Mouse (Mus musculus): ENCODE results near the gene Cul9. TPM values are rescaled to one million over a fixed set of nuclear protein-coding genes. Genes with fewer than 3 reads are reported as not detected.
"Not testable (repeated sequence)": the region's sequence is repeated elsewhere in the genome, so short reads cannot be mapped to it uniquely, and the experiment has no call there.

Cul9 gene
- polyA plus RNA-seq, 1 experiment from 2014 or later = 9.8 TPM

- not testable (repeated sequence) for ATAC-seq
These were observed 50.1 kb downstream of the Cul9 start for GRCm38 (mm10) chr17:46496081-46496480.

GRCm38 (mm10) chr17:46495486-46495885, 50.7 kb downstream of the Cul9 start:
- no peak overlapping the region for H3K4me3 ChIP-seq
- H3K4me2 ChIP-seq = no peak overlapping the region
- WGBS = 85% methylated on average over 5 of the region's 5 CpGs
- ATAC-seq = no peak
- peaks cover 16% of the 10 kb centered on the region for H3K36me3 ChIP-seq (ENCODE audit: poor library complexity, severe bottlenecking)
- H3K9ac ChIP-seq = no peak overlapping the region
- H3K9me3 ChIP-seq (replicated peaks) = no peaks in the 10 kb centered on the region
- H3K4me1 ChIP-seq = peaks cover 15% of the 10 kb centered on the region
- peaks cover 7% of the 10 kb centered on the region for H3K27me3 ChIP-seq
- no peak overlapping the region for H3K27ac ChIP-seq

More at GRCm38 (mm10) chr17:46496081-46496480, 50.1 kb downstream of the Cul9 start:
- Histone ChIP-seq H3K36me3 (ENCODE audit: poor library complexity, severe bottlenecking) (peaks cover 21% of the 10 kb centered on the region), H3K4me1 (peaks cover 15% of the 10 kb centered on the region)
- H3K27ac ChIP-seq; H3K4me3 ChIP-seq; H3K9ac ChIP-seq; H3K4me2 ChIP-seq; H3K9me3 ChIP-seq (replicated peaks); H3K27me3 ChIP-seq: not testable (repeated sequence)

GRCm38 (mm10) chr17:46487431-46487830, 58.8 kb downstream of the Cul9 start, which contains the start of gene Ttbk1:
Gene Ttbk1 (minus strand): TSS chr17:46487675.
- peaks cover 17% of the 10 kb centered on the region; the same call in 1 of the 2 replicates for H3K27me3 ChIP-seq
- no peaks in the 10 kb centered on the region for H3K9me3 ChIP-seq (replicated peaks)
- H3K9ac ChIP-seq = peak within 1 kb of the TSS; percentile 91
- H3K27ac ChIP-seq = peak within 1 kb of the TSS; percentile 31; the same call in 1 of the 2 replicates
- ATAC-seq = peak; percentile 79
- peak within 1 kb of the TSS; percentile 79 for H3K4me3 ChIP-seq
- peaks cover 49% of the 10 kb centered on the region for H3K4me1 ChIP-seq
- peak within 1 kb of the TSS; percentile 85 for H3K4me2 ChIP-seq
- 0% methylated on average over 3 of the region's 49 CpGs for WGBS
- no peaks in the 10 kb centered on the region for H3K36me3 ChIP-seq (ENCODE audit: poor library complexity, severe bottlenecking)

GRCm38 (mm10) chr17:46486995-46487394, 59.2 kb downstream of the Cul9 start:
- Histone ChIP-seq H3K36me3 (ENCODE audit: poor library complexity, severe bottlenecking) (peaks cover 2% of the 10 kb centered on the region; the same call in 1 of the 2 replicates), H3K4me1 (peaks cover 49% of the 10 kb centered on the region), H3K9ac (peak overlapping the region; percentile 91), H3K27me3 (peaks cover 17% of the 10 kb centered on the region; the same call in 1 of the 2 replicates), H3K9me3 (replicated peaks) (no peaks in the 10 kb centered on the region), H3K27ac (peak overlapping the region; percentile 31; the same call in 1 of the 2 replicates), H3K4me3 (peak overlapping the region; percentile 79), H3K4me2 (peak overlapping the region; percentile 85)
- ATAC-seq = peak; percentile 58
- WGBS = 2% methylated on average over 20 of the region's 22 CpGs

GRCm38 (mm10) chr17:46484461-46484875, 61.7 kb downstream of the Cul9 start:
- no peaks in the 10 kb centered on the region for H3K9me3 ChIP-seq (replicated peaks)
- H3K4me3 ChIP-seq = peak overlapping the region; percentile 41
- H3K4me2 ChIP-seq = peak overlapping the region; percentile 79
- ATAC-seq = no peak
- H3K9ac ChIP-seq = peak overlapping the region; percentile 65
- peaks cover 17% of the 10 kb centered on the region for H3K36me3 ChIP-seq (ENCODE audit: poor library complexity, severe bottlenecking)
- no peak overlapping the region for H3K27ac ChIP-seq
- peaks cover 49% of the 10 kb centered on the region for H3K4me1 ChIP-seq
- peaks cover 17% of the 10 kb centered on the region; the same call in 1 of the 2 replicates for H3K27me3 ChIP-seq
- 4% methylated on average over 6 of the region's 6 CpGs for WGBS

GRCm38 (mm10) chr17:46484021-46484431, 62.2 kb downstream of the Cul9 start:
- Histone ChIP-seq H3K9me3 (replicated peaks) (no peaks in the 10 kb centered on the region), H3K4me2 (peak overlapping the region; percentile 79), H3K27ac (peak overlapping the region; percentile 35; the same call in 1 of the 2 replicates), H3K27me3 (peaks cover 17% of the 10 kb centered on the region; the same call in 1 of the 2 replicates), H3K9ac (peak overlapping the region; percentile 65), H3K4me1 (peaks cover 49% of the 10 kb centered on the region), H3K4me3 (peak overlapping the region; percentile 41), H3K36me3 (ENCODE audit: poor library complexity, severe bottlenecking) (peaks cover 21% of the 10 kb centered on the region)
- 0 out of 2 replicates have a peak, but pooled peaks have one; percentile 6 for ATAC-seq
- WGBS = 2% methylated on average over 13 of the region's 13 CpGs

GRCm38 (mm10) chr17:46483561-46484001, 62.6 kb downstream of the Cul9 start:
- H3K27me3 ChIP-seq = peaks cover 17% of the 10 kb centered on the region; the same call in 1 of the 2 replicates
- H3K4me1 ChIP-seq = peaks cover 49% of the 10 kb centered on the region
- peak overlapping the region; percentile 65 for H3K9ac ChIP-seq
- H3K4me2 ChIP-seq = peak overlapping the region; percentile 79
- H3K9me3 ChIP-seq (replicated peaks) = no peaks in the 10 kb centered on the region
- H3K4me3 ChIP-seq = peak overlapping the region; percentile 41
- peak; percentile 47 for ATAC-seq
- H3K36me3 ChIP-seq (ENCODE audit: poor library complexity, severe bottlenecking) = peaks cover 26% of the 10 kb centered on the region
- WGBS = 3% methylated on average over 16 of the region's 16 CpGs
- H3K27ac ChIP-seq = peak overlapping the region; percentile 35; the same call in 1 of the 2 replicates

GRCm38 (mm10) chr17:46477286-46477685, 68.9 kb downstream of the Cul9 start:
- Histone ChIP-seq H3K27ac (no peak overlapping the region), H3K36me3 (ENCODE audit: poor library complexity, severe bottlenecking) (peaks cover 82% of the 10 kb centered on the region), H3K27me3 (no peaks in the 10 kb centered on the region), H3K4me1 (no peaks in the 10 kb centered on the region), H3K4me3 (no peak overlapping the region), H3K4me2 (no peak overlapping the region), H3K9me3 (replicated peaks) (no peaks in the 10 kb centered on the region), H3K9ac (no peak overlapping the region)
- ATAC-seq = no peak
- WGBS = 89% methylated on average over 15 of the region's 15 CpGs

- H3K4me2 ChIP-seq = no peak overlapping the region
- H3K4me3 ChIP-seq = no peak overlapping the region
- no peaks in the 10 kb centered on the region for H3K4me1 ChIP-seq
- H3K27me3 ChIP-seq = no peaks in the 10 kb centered on the region
- H3K9ac ChIP-seq = no peak overlapping the region
- peaks cover 83% of the 10 kb centered on the region for H3K36me3 ChIP-seq (ENCODE audit: poor library complexity, severe bottlenecking)
- 94% methylated on average over 8 of the region's 8 CpGs for WGBS
- ATAC-seq = no peak
- H3K9me3 ChIP-seq (replicated peaks) = no peaks in the 10 kb centered on the region
- H3K27ac ChIP-seq = no peak overlapping the region
These were observed 69.6 kb downstream of the Cul9 start for GRCm38 (mm10) chr17:46476601-46477000.

- H3K9ac ChIP-seq = no peak overlapping the region
- ATAC-seq = peak; percentile 63; the same call in 1 of the 2 replicates
- WGBS = 67% methylated on average over 9 of the region's 9 CpGs
- H3K36me3 ChIP-seq (ENCODE audit: poor library complexity, severe bottlenecking) = peaks cover 82% of the 10 kb centered on the region
- no peak overlapping the region for H3K4me2 ChIP-seq
- H3K9me3 ChIP-seq (replicated peaks) = no peaks in the 10 kb centered on the region
- H3K27me3 ChIP-seq = no peaks in the 10 kb centered on the region
- H3K4me3 ChIP-seq = no peak overlapping the region
- peak overlapping the region; percentile 59 for H3K27ac ChIP-seq
- H3K4me1 ChIP-seq = 0 out of 2 replicates have a peak, but pooled peaks cover 19% of the 10 kb centered on the region
These were observed 78.4 kb downstream of the Cul9 start for GRCm38 (mm10) chr17:46467830-46468229.

GRCm38 (mm10) chr17:46462226-46462625, 84.0 kb downstream of the Cul9 start:
- Histone ChIP-seq H3K4me2 (no peak overlapping the region), H3K36me3 (ENCODE audit: poor library complexity, severe bottlenecking) (peaks cover 61% of the 10 kb centered on the region), H3K27me3 (peaks cover 32% of the 10 kb centered on the region), H3K4me1 (peaks cover 24% of the 10 kb centered on the region; the same call in 1 of the 2 replicates), H3K4me3 (no peak overlapping the region), H3K27ac (no peak overlapping the region), H3K9ac (no peak overlapping the region), H3K9me3 (replicated peaks) (no peaks in the 10 kb centered on the region)
- ATAC-seq = no peak
- WGBS = 88% methylated on average over 5 of the region's 5 CpGs

- Histone ChIP-seq H3K4me3 (no peak overlapping the region), H3K4me2 (no peak overlapping the region; the same call in 1 of the 2 replicates), H3K27me3 (peaks cover 37% of the 10 kb centered on the region), H3K9ac (no peak overlapping the region), H3K4me1 (peaks cover 24% of the 10 kb centered on the region; the same call in 1 of the 2 replicates), H3K9me3 (replicated peaks) (no peaks in the 10 kb centered on the region), H3K36me3 (ENCODE audit: poor library complexity, severe bottlenecking) (peaks cover 53% of the 10 kb centered on the region), H3K27ac (no peak overlapping the region)
- 21% methylated on average over 8 of the region's 8 CpGs for WGBS
- no peak for ATAC-seq
These were observed 84.8 kb downstream of the Cul9 start for GRCm38 (mm10) chr17:46461347-46461746.
